Mouse (Mus musculus): Measurements from ENCODE around the gene Ldah.

DNA sequence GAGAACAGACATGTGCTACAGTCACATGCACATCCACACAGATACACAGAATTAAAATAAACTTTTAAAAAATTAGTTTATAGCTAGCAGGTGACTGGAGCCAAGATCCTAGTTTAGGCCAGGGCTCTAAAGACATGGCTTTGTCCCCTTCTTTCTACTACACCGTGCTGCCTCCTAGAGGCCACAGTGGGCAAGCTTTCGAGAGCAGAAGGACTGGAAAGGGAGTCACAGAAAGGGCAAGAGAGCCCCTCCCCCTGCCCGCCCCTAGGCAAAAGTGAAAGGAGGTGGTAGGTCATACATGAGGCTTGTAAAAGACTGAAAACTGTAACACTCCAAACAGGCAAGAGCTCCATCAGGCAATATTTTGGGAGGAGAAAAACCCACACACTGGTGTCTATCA lies 80.1 kb downstream of the Ldah start:
- TF ChIP-seq POLR2A (IDR thresholded peaks at IDR 0.05; ENCODE audit: low read depth, low read length) = no peak
- TF ChIP-seq CTCF (IDR thresholded peaks at IDR 0.05; ENCODE audit: borderline replicate concordance, insufficient read depth, low read length) = no peak
